Mouse (Mus musculus) CH12.LX (cell line): ENCODE data around the gene Olfr800. TPM values are rescaled to one million over a fixed set of nuclear protein-coding genes. Genes with fewer than 3 reads are reported as not detected.

Experiments used
- DNase-seq: peaks from one replicate; pipeline ENCODE4 v3.0.0-alpha.2; 2013; ENCODE audit errors: extremely low read depth
- H3K27ac ChIP-seq: 2 replicates; pipeline ENCODE4 v1.5.1; 2012; ENCODE audit warnings: low read depth, mild to moderate bottlenecking, control low read depth, moderate library complexity; ENCODE audit not compliant: insufficient read depth
- H3K27me3 ChIP-seq: replicated peaks from 2 replicates; pipeline ENCODE3; 2012; ENCODE audit warnings: inconsistent platforms
- H3K36me3 ChIP-seq, 2 experiments: replicated peaks in 1 of 2; 2 replicates each; pipeline versions ENCODE3 to v1.6.1; 2012; ENCODE audit warnings: inconsistent platforms in 1 of 2, low read length in 1 of 2, mild to moderate bottlenecking in 1 of 2, mixed read lengths in 1 of 2, moderate library complexity in 1 of 2; ENCODE audit not compliant: control insufficient read depth in 1 of 2, insufficient read depth in 1 of 2
- H3K4me1 ChIP-seq, 2 experiments: 2 replicates each; pipeline ENCODE4 v1.6.1; 2012; ENCODE audit warnings: inconsistent platforms in 1 of 2, moderate library complexity in 1 of 2; ENCODE audit not compliant: insufficient read depth in 2 of 2, control insufficient read depth in 1 of 2
- H3K4me2 ChIP-seq: 2 replicates; pipeline ENCODE4 v1.6.1; 2012; ENCODE audit warnings: low read depth, mild to moderate bottlenecking, control low read depth; ENCODE audit not compliant: poor library complexity, insufficient read depth, severe bottlenecking
- H3K4me3 ChIP-seq, 3 experiments: fragments of 150-350 bp in 1 of 3; sonication (generic) in 1 of 3; replicated peaks in 1 of 3; 2 replicates each; pipeline versions ENCODE3 to v1.5.1; 2011 to 2012; ENCODE audit warnings: low read depth in 2 of 3, low read length in 2 of 3, mild to moderate bottlenecking in 2 of 3, moderate library complexity in 2 of 3, control low read depth in 1 of 3, improper control_type of control experiment in 1 of 3, inconsistent platforms in 1 of 3, mixed read lengths in 1 of 3; ENCODE audit not compliant: poor library complexity in 1 of 3
- H3K79me2 ChIP-seq: replicated peaks from 2 replicates; pipeline ENCODE4 v1.6.1; 2012; ENCODE audit warnings: mild to moderate bottlenecking, moderate library complexity; ENCODE audit not compliant: control insufficient read depth, poor library complexity, insufficient read depth, severe bottlenecking; ENCODE audit errors: extremely low read depth
- H3K9ac ChIP-seq: 2 replicates; pipeline ENCODE4 v1.6.1; 2012; ENCODE audit warnings: low read depth, mild to moderate bottlenecking, control low read depth, moderate library complexity; ENCODE audit not compliant: insufficient read depth
- H3K9me3 ChIP-seq: replicated peaks from 2 replicates; pipeline ENCODE3; 2012; ENCODE audit warnings: low read length, inconsistent platforms, mixed read lengths
- BHLHE40 ChIP-seq: IDR thresholded peaks from 2 replicates; pipeline ENCODE4 v1.6.1; 2011; ENCODE audit warnings: mild to moderate bottlenecking, low read depth, low read length, improper control_type of control experiment
- CHD1 ChIP-seq: IDR thresholded peaks from 2 replicates; pipeline ENCODE4 v1.6.1; 2012; ENCODE audit warnings: low read depth, low read length, improper control_type of control experiment, inconsistent platforms
- CHD2 ChIP-seq: IDR thresholded peaks from 2 replicates; pipeline ENCODE4 v1.6.1; 2011; ENCODE audit warnings: low read length, improper control_type of control experiment
- CTCF ChIP-seq, 2 experiments: IDR thresholded peaks in 1 of 2; conservative IDR thresholded peaks in 1 of 2; 2 replicates each; pipeline ENCODE4 v1.5.1; 2011 to 2012; ENCODE audit warnings: low read depth in 2 of 2, low read length in 2 of 2, improper control_type of control experiment in 1 of 2, inconsistent platforms in 1 of 2, mild to moderate bottlenecking in 1 of 2, moderate library complexity in 1 of 2
- EP300 ChIP-seq: IDR thresholded peaks from 2 replicates; pipeline ENCODE4 v1.6.1; 2011; ENCODE audit warnings: low read length, improper control_type of control experiment
- ETS1 ChIP-seq: conservative IDR thresholded peaks from 2 replicates; pipeline ENCODE4 v1.6.1; 2012; ENCODE audit warnings: low read depth, mild to moderate bottlenecking, inconsistent platforms, low read length, improper control_type of control experiment, moderate library complexity
- GABPA ChIP-seq: IDR thresholded peaks from 2 replicates; pipeline ENCODE4 v1.6.1; 2012; ENCODE audit warnings: low read depth, low read length, improper control_type of control experiment, inconsistent platforms; ENCODE audit not compliant: insufficient replicate concordance
- JUND ChIP-seq: conservative IDR thresholded peaks from 2 replicates; pipeline ENCODE4 v1.6.1; 2011; ENCODE audit warnings: low read depth, low read length, improper control_type of control experiment
- MEF2A ChIP-seq: IDR thresholded peaks from 2 replicates; pipeline ENCODE4 v1.6.1; 2014; ENCODE audit warnings: low read depth, mild to moderate bottlenecking, inconsistent platforms, low read length, improper control_type of control experiment, borderline replicate concordance
- MXI1 ChIP-seq: IDR thresholded peaks from 2 replicates; pipeline ENCODE4 v1.6.1; 2011; ENCODE audit warnings: mild to moderate bottlenecking, low read depth, low read length, improper control_type of control experiment
- MYC ChIP-seq: IDR thresholded peaks from 2 replicates; pipeline ENCODE4 v1.6.1; 2011; ENCODE audit warnings: low read depth, mild to moderate bottlenecking, improper control_type of control experiment, low read length
- NELFE ChIP-seq: IDR thresholded peaks from 2 replicates; pipeline ENCODE4 v1.6.1; 2011; ENCODE audit warnings: low read depth, low read length, improper control_type of control experiment
- NRF1 ChIP-seq: IDR thresholded peaks from 2 replicates; pipeline ENCODE4 v1.6.1; 2014; ENCODE audit warnings: low read depth, mild to moderate bottlenecking, inconsistent platforms, low read length, improper control_type of control experiment, moderate library complexity
- PAX5 ChIP-seq: IDR thresholded peaks from 2 replicates; pipeline ENCODE4 v1.6.1; 2012; ENCODE audit warnings: low read length, inconsistent platforms, mixed read lengths
- POLR2A ChIP-seq: IDR thresholded peaks from 2 replicates; pipeline ENCODE4 v1.6.1; 2011; ENCODE audit warnings: low read depth, mild to moderate bottlenecking, improper control_type of control experiment, low read length
- POLR2AphosphoS2 ChIP-seq: IDR thresholded peaks from 2 replicates; pipeline ENCODE4 v1.6.1; 2011; ENCODE audit warnings: low read depth, low read length, improper control_type of control experiment
- RAD21 ChIP-seq: IDR thresholded peaks from 2 replicates; pipeline ENCODE4 v1.6.1; 2011; ENCODE audit warnings: low read depth, mild to moderate bottlenecking, low read length, improper control_type of control experiment, moderate library complexity
- SMC3 ChIP-seq: IDR thresholded peaks from 2 replicates; pipeline ENCODE4 v1.6.1; 2011; ENCODE audit warnings: low read depth, low read length, improper control_type of control experiment
- TBP ChIP-seq: conservative IDR thresholded peaks from 2 replicates; pipeline ENCODE4 v1.6.1; 2011; ENCODE audit warnings: low read depth, low read length, improper control_type of control experiment
- TCF12 ChIP-seq: IDR thresholded peaks from 2 replicates; pipeline ENCODE4 v1.6.1; 2014; ENCODE audit warnings: low read depth, mild to moderate bottlenecking, inconsistent platforms, low read length, improper control_type of control experiment
- UBTF ChIP-seq: IDR thresholded peaks from 2 replicates; pipeline ENCODE4 v1.6.1; 2012; ENCODE audit warnings: low read depth, mild to moderate bottlenecking, inconsistent platforms, low read length, improper control_type of control experiment, moderate library complexity
- ZC3H11A ChIP-seq: IDR thresholded peaks from 2 replicates; pipeline ENCODE4 v1.6.1; 2012; ENCODE audit warnings: low read depth, mild to moderate bottlenecking, inconsistent platforms, low read length, improper control_type of control experiment
- ZKSCAN1 ChIP-seq: IDR thresholded peaks from 2 replicates; pipeline ENCODE4 v1.6.1; 2012; ENCODE audit warnings: low read depth, inconsistent platforms, low read length, improper control_type of control experiment, borderline replicate concordance
- ZMIZ1 ChIP-seq: IDR thresholded peaks from 2 replicates; pipeline ENCODE4 v1.6.1; 2012; ENCODE audit warnings: low read depth, mild to moderate bottlenecking, inconsistent platforms, low read length, improper control_type of control experiment
- ZNF384 ChIP-seq: IDR thresholded peaks from 2 replicates; pipeline ENCODE4 v1.6.1; 2012; ENCODE audit warnings: low read depth, low read length, improper control_type of control experiment, inconsistent platforms
- dilution Hi-C: fragments of 300-500 bp; cut with MboI; formaldehyde crosslinking; loops from 2 replicates; pipeline ENCODE4 v1.14.3; 2020; ENCODE audit warnings: low sequenced_read_pairs; ENCODE audit not compliant: extremely low pct_unique_long_range_greater_than_20kb, extremely low pct_ligation_motif_present
- in situ Hi-C: fragments of 300-500 bp; cut with MboI; formaldehyde crosslinking; loops from 3 replicates; pipeline ENCODE4 v1.14.3; 2019; ENCODE audit warnings: low sequenced_read_pairs, low pct_ligation_motif_present, low pct_unique_long_range_greater_than_20kb, mixed read lengths
- polyA plus RNA-seq: library from polyadenylated mRNA; unstranded; fragments of >175 nt; gene quantifications from 2 replicates; pipeline ENCODE4 v1.2.1, GENCODE M21; 2012; ENCODE audit warnings: low read depth; ENCODE audit not compliant: insufficient read length
- total RNA-seq, 2 experiments: library from RNA; depleted of rRNA; stranded (reverse); fragments of 300-350 nt in 1 of 2; fragments of >200 nt in 1 of 2; gene quantifications; 2 replicates each; pipeline ENCODE4 v1.2.3; 2012 to 2014

Olfr800 gene
- not detected in 2 replicates for total RNA-seq (2012; rRNA removed)
- total RNA-seq (2014; rRNA removed) = not detected in 2 replicates
- not detected in 2 replicates for polyA plus RNA-seq

DNA sequence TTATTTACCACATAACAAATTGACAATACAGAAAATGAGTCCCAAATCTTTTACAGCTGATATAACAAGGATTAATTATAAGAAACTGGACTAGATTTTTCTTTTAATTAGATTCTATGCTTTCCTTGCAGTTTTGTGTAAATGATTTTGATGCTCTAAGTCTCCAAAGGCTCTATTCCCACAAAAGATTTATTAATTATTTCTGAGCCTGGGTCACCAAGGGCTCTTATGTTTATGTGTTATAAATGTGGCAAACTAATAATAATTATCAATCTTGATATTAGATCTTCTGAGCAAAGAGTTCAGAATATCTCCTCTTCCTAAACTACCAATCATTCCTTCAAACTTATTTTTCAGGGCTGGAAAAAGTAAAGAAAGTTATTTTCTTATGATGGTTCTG lies at the start of gene Olfr800:
Olfr800 (plus strand) TSS at position 301 of the 400 bp plus-strand sequence.
- Histone ChIP-seq H3K4me1 (no peaks in the 10 kb centered on the region), H3K9ac (no peak within 1 kb of the TSS), H3K27ac (no peak within 1 kb of the TSS), H3K4me2 (no peak within 1 kb of the TSS), H3K36me3 (no peaks in the 10 kb centered on the region), H3K79me2 (no peaks in the 10 kb centered on the region), H3K9me3 (no peaks in the 10 kb centered on the region), H3K4me3 (no peak within 1 kb of the TSS), H3K27me3 (no peaks in the 10 kb centered on the region)
- in situ Hi-C loops = no loop called here
- dilution Hi-C loops = no loop called here
- TF ChIP-seq TCF12 (no peak), POLR2A (no peak), EP300 (no peak), UBTF (no peak), CHD1 (no peak), MEF2A (no peak), BHLHE40 (no peak), GABPA (no peak), MYC (no peak), ZC3H11A (no peak), PAX5 (no peak), MXI1 (no peak), POLR2AphosphoS2 (no peak), JUND (no peak), NRF1 (no peak), RAD21 (no peak)
- DNase-seq = no peak

DNA sequence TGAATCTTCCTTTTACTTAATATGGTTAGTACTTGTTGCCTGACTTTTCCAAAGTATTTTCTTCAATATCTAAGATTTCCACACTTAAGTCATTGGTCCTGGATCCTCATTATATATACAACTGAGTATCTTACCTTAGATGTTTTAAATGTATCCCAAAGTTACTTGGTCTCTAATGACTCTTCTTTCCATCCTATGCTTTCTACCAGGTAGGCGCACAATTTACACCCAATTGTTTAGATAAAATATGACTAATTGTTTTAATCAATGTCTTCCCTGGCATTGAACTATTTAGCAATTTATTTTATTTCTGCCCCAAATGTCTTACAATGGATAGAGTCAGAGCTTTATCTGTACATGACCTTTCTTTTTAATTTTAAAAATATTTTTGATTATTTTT lies 45.0 kb upstream of the Olfr800 start, which contains the start of gene Olfr796:
Olfr796 (minus strand) TSS at position 101 of the 400 bp plus-strand sequence.
- Histone ChIP-seq H3K27me3 (no peaks in the 10 kb centered on the region), H3K27ac (no peak within 1 kb of the TSS), H3K4me2 (no peak within 1 kb of the TSS), H3K36me3 (no peaks in the 10 kb centered on the region), H3K79me2 (no peaks in the 10 kb centered on the region), H3K4me3 (no peak within 1 kb of the TSS), H3K9me3 (no peaks in the 10 kb centered on the region), H3K9ac (no peak within 1 kb of the TSS), H3K4me1 (no peaks in the 10 kb centered on the region)
- dilution Hi-C loops = no loop called here
- in situ Hi-C loops = no loop called here
- TF ChIP-seq TBP (no peak), NELFE (no peak), ETS1 (no peak), ZKSCAN1 (no peak), CHD2 (no peak), EP300 (no peak), MYC (no peak), CHD1 (no peak), TCF12 (no peak), SMC3 (no peak), ZMIZ1 (no peak), NRF1 (no peak), JUND (no peak), ZNF384 (no peak), CTCF (conservative IDR thresholded peaks at IDR 0.05 in 1 of 2, IDR thresholded peaks at IDR 0.05 in 1 of 2; ENCODE audit: low read depth in 2 of 2, low read length in 2 of 2) (no peak), RAD21 (no peak)
- TF ChIP-seq, all 38 proteins: peak for 0
- no peak for DNase-seq
